Mouse (Mus musculus) kidney, adult 2 months (tissue): ENCODE measurements at regions not wholly inside any gene's neighbourhood (a gene's known extent, or its start where the extent isn't known, plus 50 kb on each side); places are given as distances from the start of the nearest gene placed in this dataset.

Source experiments
- DNase-seq: peaks from one replicate; pipeline ENCODE4 v3.0.0; 2021
- H3K27ac ChIP-seq: fragments of 200-500 bp; 2 replicates; pipeline ENCODE4 v1.5.1; 2012; ENCODE audit warnings: low read depth, low read length, control low read depth, inconsistent platforms; ENCODE audit not compliant: insufficient read depth
- H3K27me3 ChIP-seq: fragments of 200-500 bp; replicated peaks from 2 replicates; pipeline ENCODE4 v1.6.1; 2012; ENCODE audit warnings: mild to moderate bottlenecking, moderate library complexity, low read length, inconsistent platforms; ENCODE audit not compliant: control insufficient read depth, insufficient read depth
- H3K36me3 ChIP-seq: fragments of 200-500 bp; 2 replicates; pipeline ENCODE4 v1.6.1; 2012; ENCODE audit warnings: mild to moderate bottlenecking, moderate library complexity, low read length, inconsistent platforms; ENCODE audit not compliant: control insufficient read depth, insufficient read depth
- H3K4me1 ChIP-seq: fragments of 200-500 bp; 2 replicates; pipeline ENCODE4 v1.6.1; 2011; ENCODE audit warnings: low read length; ENCODE audit not compliant: control insufficient read depth, insufficient read depth
- H3K4me3 ChIP-seq: fragments of 200-500 bp; 2 replicates; pipeline ENCODE4 v1.5.1; 2011; ENCODE audit warnings: mild to moderate bottlenecking, low read depth, low read length, control low read depth; ENCODE audit not compliant: insufficient read depth
- CTCF ChIP-seq: fragments of 200-500 bp; conservative IDR thresholded peaks from 2 replicates; pipeline ENCODE4 v1.5.1; 2011; ENCODE audit warnings: low read depth, mild to moderate bottlenecking, control low read depth, low read length, moderate library complexity, mixed read lengths; ENCODE audit not compliant: insufficient read depth, insufficient read length
- POLR2A ChIP-seq: fragments of 200-500 bp; IDR thresholded peaks from one replicate; pipeline ENCODE4 v1.6.1; 2011; ENCODE audit warnings: low read depth, low read length, control low read depth
- whole genome bisulfite sequencing: fragments of 180-500 bp; shearing (Covaris S2); methylation state at CpG from one replicate; pipeline ENCODE4 v1.1.7; 2018; 5-methylcytosine and 5-hydroxymethylcytosine counted together

GRCm38 (mm10) chr10:24444572-24444971 is 150.7 kb upstream of the Ccn2 start:
- WGBS: 41% methylated on average over 1 of the region's 1 CpGs
- no peak for TF ChIP-seq POLR2A
- TF ChIP-seq CTCF: no peak
- Histone ChIP-seq H3K4me1 (no peaks in the 10 kb centered on the region), H3K27ac (no peak overlapping the region), H3K27me3 (no peaks in the 10 kb centered on the region), H3K36me3 (no peaks in the 10 kb centered on the region), H3K4me3 (no peak overlapping the region)
- DNase-seq: no peak

GRCm38 (mm10) chr10:24445036-24445435 is 150.2 kb upstream of the Ccn2 start:
- Histone ChIP-seq H3K4me1 (no peaks in the 10 kb centered on the region), H3K27ac (no peak overlapping the region), H3K36me3 (no peaks in the 10 kb centered on the region), H3K27me3 (no peaks in the 10 kb centered on the region), H3K4me3 (no peak overlapping the region)
- no peak for DNase-seq
- TF ChIP-seq CTCF: no peak
- WGBS: 79% methylated on average over 6 of the region's 6 CpGs

DNA sequence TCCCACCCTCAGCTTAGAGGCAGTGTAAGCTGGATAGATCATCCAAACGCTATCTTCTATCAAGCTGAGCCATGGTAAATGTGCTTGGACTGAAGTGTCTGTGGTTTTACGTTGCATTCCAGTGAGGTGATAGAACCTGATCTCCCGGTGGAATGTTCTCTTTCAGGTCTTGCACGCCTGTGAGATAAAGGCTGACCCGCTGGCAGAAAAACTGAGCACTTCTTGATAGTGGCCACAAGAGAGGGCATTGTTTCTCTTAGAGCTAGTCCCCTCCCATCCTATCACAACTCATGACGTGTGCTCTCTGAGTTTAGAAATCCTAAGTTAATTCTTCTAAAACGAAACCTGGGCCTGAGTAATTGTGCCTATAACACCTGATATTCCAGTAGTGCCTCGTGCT is 149.1 kb upstream of the Ccn2 start:
- no peak overlapping the region for H3K27ac ChIP-seq
- 77% methylated on average over 8 of the region's 8 CpGs for WGBS
- no peak for DNase-seq
- H3K27me3 ChIP-seq: no peaks in the 10 kb centered on the region
- TF ChIP-seq CTCF: no peak
- TF ChIP-seq POLR2A: no peak
- H3K4me1 ChIP-seq: no peaks in the 10 kb centered on the region
- no peak overlapping the region for H3K4me3 ChIP-seq
- no peaks in the 10 kb centered on the region for H3K36me3 ChIP-seq

DNA sequence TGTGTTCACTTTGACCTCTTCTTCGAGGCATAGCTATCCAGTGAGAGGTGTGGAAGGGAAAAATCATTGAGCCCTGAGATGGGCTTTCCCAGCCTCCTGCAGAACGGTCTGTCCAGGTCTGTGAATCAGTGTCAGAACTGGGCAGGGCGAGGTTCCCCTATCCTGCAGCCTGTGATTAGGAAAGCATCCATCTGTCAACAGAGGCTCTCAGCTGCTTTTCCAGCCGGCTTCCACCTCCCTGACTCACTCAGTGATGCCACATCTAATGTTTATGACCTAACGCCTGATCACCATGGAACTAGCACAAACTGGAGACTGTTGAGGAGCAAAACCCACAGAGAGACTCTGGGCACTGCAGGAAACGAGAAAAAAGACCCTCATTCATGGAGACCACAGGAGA is 148.1 kb upstream of the Ccn2 start:
- peak overlapping the region; percentile 43; the same call in 1 of the 2 replicates for H3K27ac ChIP-seq
- H3K27me3 ChIP-seq: no peaks in the 10 kb centered on the region
- H3K4me1 ChIP-seq: no peaks in the 10 kb centered on the region
- no peak overlapping the region for H3K4me3 ChIP-seq
- 48% methylated on average over 6 of the region's 6 CpGs for WGBS
- H3K36me3 ChIP-seq: no peaks in the 10 kb centered on the region
- no peak for TF ChIP-seq CTCF
- DNase-seq: peak; percentile 9

GRCm38 (mm10) chr10:24448001-24448561 is 147.2 kb upstream of the Ccn2 start:
- DNase-seq: peak; percentile 66
- TF ChIP-seq POLR2A (no peak), CTCF (no peak)

DNA sequence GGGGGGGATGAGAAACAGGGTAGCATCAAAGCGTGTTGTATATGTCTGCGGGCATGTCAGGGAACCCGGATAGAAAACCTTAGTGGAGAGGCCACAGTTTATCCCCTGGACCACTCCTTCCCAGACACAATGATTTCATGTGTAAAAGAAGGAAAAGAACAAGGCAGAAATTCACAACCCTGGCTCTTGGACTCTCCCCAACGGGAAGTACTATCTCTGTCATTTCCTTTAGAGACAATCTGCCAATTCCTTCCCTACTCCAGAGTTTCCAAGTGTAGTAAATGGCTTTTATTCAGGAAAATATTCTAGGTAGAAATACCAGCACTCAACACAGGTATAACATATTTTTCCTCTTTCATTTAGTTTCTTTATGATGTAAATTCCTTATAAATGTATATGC is 141.7 kb upstream of the Ccn2 start:
- peak; percentile 11 for DNase-seq

More at GRCm38 (mm10) chr10:24448001-24448561, 147.2 kb upstream of the Ccn2 start:
- Histone ChIP-seq H3K4me3 (no peak overlapping the region), H3K4me1 (no peaks in the 10 kb centered on the region), H3K27me3 (no peaks in the 10 kb centered on the region), H3K36me3 (no peaks in the 10 kb centered on the region), H3K27ac (peak overlapping the region; percentile 70)
- 56% methylated on average over 9 of the region's 9 CpGs for WGBS

GRCm38 (mm10) chr10:24458667-24459066 is 136.6 kb upstream of the Ccn2 start:
- TF ChIP-seq CTCF (no peak), POLR2A (no peak)
- no peaks in the 10 kb centered on the region for H3K4me1 ChIP-seq
- H3K27me3 ChIP-seq: no peaks in the 10 kb centered on the region
- no peaks in the 10 kb centered on the region for H3K36me3 ChIP-seq
- H3K27ac ChIP-seq: no peak overlapping the region
- 91% methylated on average over 2 of the region's 2 CpGs for WGBS
- no peak for DNase-seq
- H3K4me3 ChIP-seq: no peak overlapping the region

More for the DNA sequence above, 141.7 kb upstream of the Ccn2 start:
- Histone ChIP-seq H3K27ac (no peak overlapping the region), H3K4me3 (no peak overlapping the region), H3K36me3 (no peaks in the 10 kb centered on the region), H3K4me1 (no peaks in the 10 kb centered on the region), H3K27me3 (no peaks in the 10 kb centered on the region)
- TF ChIP-seq CTCF (no peak), POLR2A (no peak)
- 69% methylated on average over 4 of the region's 4 CpGs for WGBS
